Mouse (Mus musculus): ENCODE measurements around the gene Arsb.

DNA sequence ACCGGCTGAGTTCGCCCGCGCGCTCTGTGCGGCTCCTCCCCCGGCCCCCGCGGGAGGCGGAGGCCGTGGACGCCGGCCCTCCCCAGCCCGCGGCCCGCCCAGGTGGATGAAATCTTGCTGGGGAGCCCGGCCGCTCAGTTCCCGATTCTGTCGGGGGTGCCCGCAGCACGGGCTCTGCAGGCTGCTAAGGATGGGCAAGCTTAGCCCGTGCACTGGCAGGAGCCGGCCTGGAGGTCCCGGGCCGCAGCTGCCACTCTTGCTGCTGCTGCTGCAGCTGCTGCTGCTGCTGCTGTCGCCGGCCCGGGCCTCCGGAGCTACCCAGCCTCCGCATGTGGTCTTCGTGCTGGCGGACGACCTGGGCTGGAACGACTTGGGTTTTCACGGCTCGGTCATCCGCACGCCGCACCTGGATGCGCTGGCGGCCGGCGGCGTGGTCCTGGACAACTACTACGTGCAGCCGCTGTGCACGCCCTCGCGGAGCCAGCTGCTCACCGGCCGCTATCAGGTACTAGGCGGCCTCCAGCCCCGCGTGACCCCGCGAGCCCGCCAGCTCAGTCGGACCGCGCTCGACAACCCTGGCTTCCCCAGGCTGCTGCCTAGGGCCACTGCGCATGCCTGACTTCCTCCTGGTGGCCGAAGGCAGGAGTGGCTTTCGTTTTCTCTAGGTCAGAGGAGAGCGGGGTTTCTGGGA, at the start of gene Arsb:
- no peak for TF ChIP-seq CTCF (IDR thresholded peaks at IDR 0.05; ENCODE audit: low read depth, low read length)
- no peak; the same call in 1 of the 2 replicates for TF ChIP-seq POLR2A (IDR thresholded peaks at IDR 0.05; ENCODE audit: borderline replicate concordance, low read depth, low read length)
